Mouse (Mus musculus) midbrain, embryonic 15.5 days (tissue): ENCODE results near the gene Mdga1. TPM values are rescaled to one million over a fixed set of nuclear protein-coding genes. Genes with fewer than 3 reads are reported as not detected.
A peak's percentile ranks its signal among the peaks of the same experiment; 100 is the strongest.

Source experiments
- ATAC-seq: fragments of 200-750 bp; cut with Nextera tagmentation; replicated peaks from 2 replicates; pipeline ENCODE4 v1.8.0; 2017; ENCODE audit warnings: moderate TSS enrichment
- H3K27ac ChIP-seq: fragments of 300-500 bp; sonication (generic); 2 replicates; pipeline ENCODE4 v1.5.1; 2015; ENCODE audit warnings: mild to moderate bottlenecking, inconsistent platforms
- H3K27me3 ChIP-seq: fragments of 300-500 bp; sonication (generic); replicated peaks from 2 replicates; pipeline ENCODE4 v1.6.1; 2015; ENCODE audit warnings: inconsistent platforms
- H3K36me3 ChIP-seq: fragments of 300-500 bp; sonication (generic); replicated peaks from 2 replicates; pipeline ENCODE4 v1.6.1; 2015; ENCODE audit warnings: inconsistent platforms
- H3K4me1 ChIP-seq: fragments of 300-500 bp; sonication (generic); 2 replicates; pipeline ENCODE4 v1.6.1; 2015; ENCODE audit warnings: inconsistent platforms
- H3K4me2 ChIP-seq: fragments of 300-500 bp; sonication (generic); 2 replicates; pipeline ENCODE4 v1.6.1; 2015; ENCODE audit warnings: inconsistent platforms, mild to moderate bottlenecking, moderate library complexity
- H3K4me3 ChIP-seq: fragments of 300-500 bp; sonication (generic); 2 replicates; pipeline ENCODE4 v1.5.1; 2015; ENCODE audit warnings: mild to moderate bottlenecking, inconsistent platforms
- H3K9ac ChIP-seq: fragments of 300-500 bp; sonication (generic); 2 replicates; pipeline ENCODE4 v1.6.1; 2015; ENCODE audit warnings: mild to moderate bottlenecking, inconsistent platforms
- H3K9me3 ChIP-seq: fragments of 300-500 bp; sonication (generic); 2 replicates; pipeline ENCODE4 v1.6.1; 2016; ENCODE audit warnings: inconsistent platforms
- WGBS: fragments of 180-500 bp; shearing (Covaris S2); methylation state at CpG from one replicate; pipeline ENCODE4 v1.1.7; 2015; ENCODE audit warnings: mixed read lengths; 5-methylcytosine and 5-hydroxymethylcytosine counted together
- polyA plus RNA-seq: library from polyadenylated mRNA; unstranded; fragments of >200 nt; fragmentation: Nextera tagmentation; extraction: Ambion mirVana; gene quantifications from 2 replicates; pipeline ENCODE4 v1.2.1, GENCODE M21; 2015

Gene Mdga1
- polyA plus RNA-seq, 1 experiment from 2014 or later, result 19.6 TPM

- Histone ChIP-seq H3K4me1 (0 out of 2 replicates have a peak, but pooled peaks cover 3% of the 10 kb centered on the region), H3K9me3 (no peaks in the 10 kb centered on the region), H3K36me3 (no peaks in the 10 kb centered on the region), H3K4me2 (no peak overlapping the region), H3K9ac (no peak overlapping the region), H3K27ac (no peak overlapping the region), H3K27me3 (no peaks in the 10 kb centered on the region), H3K4me3 (no peak overlapping the region)
- WGBS, result 58% methylated on average over 4 of the region's 4 CpGs
- no peak for ATAC-seq
Measured at GRCm38 (mm10) chr17:29979020-29979419, 9.1 kb upstream of the Mdga1 start.

GRCm38 (mm10) chr17:29975731-29976130 lies 5.8 kb upstream of the Mdga1 start:
- Histone ChIP-seq H3K9ac (no peak overlapping the region), H3K36me3 (no peaks in the 10 kb centered on the region), H3K4me2 (no peak overlapping the region), H3K4me1 (peaks cover 8% of the 10 kb centered on the region; the same call in 1 of the 2 replicates), H3K27ac (no peak overlapping the region), H3K4me3 (no peak overlapping the region), H3K27me3 (no peaks in the 10 kb centered on the region), H3K9me3 (no peaks in the 10 kb centered on the region)
- 0 out of 2 replicates have a peak, but pooled peaks have one; percentile 48 for ATAC-seq
- WGBS, result 6% methylated on average over 8 of the region's 8 CpGs

- Histone ChIP-seq H3K27ac (no peak overlapping the region), H3K27me3 (no peaks in the 10 kb centered on the region), H3K9me3 (no peaks in the 10 kb centered on the region), H3K36me3 (no peaks in the 10 kb centered on the region), H3K9ac (no peak overlapping the region), H3K4me1 (peaks cover 17% of the 10 kb centered on the region), H3K4me2 (no peak overlapping the region), H3K4me3 (no peak overlapping the region)
- WGBS, result 94% methylated on average over 7 of the region's 7 CpGs
- no peak for ATAC-seq
Measured at GRCm38 (mm10) chr17:29973226-29973625, 3.3 kb upstream of the Mdga1 start.

GRCm38 (mm10) chr17:29971761-29972432 lies 2.0 kb upstream of the Mdga1 start:
- H3K27ac ChIP-seq, result no peak overlapping the region
- peaks cover 17% of the 10 kb centered on the region for H3K4me1 ChIP-seq
- H3K9ac ChIP-seq, result no peak overlapping the region
- WGBS, result 26% methylated on average over 15 of the region's 15 CpGs
- no peaks in the 10 kb centered on the region for H3K36me3 ChIP-seq
- H3K9me3 ChIP-seq, result no peaks in the 10 kb centered on the region
- no peak overlapping the region for H3K4me2 ChIP-seq
- H3K27me3 ChIP-seq, result no peaks in the 10 kb centered on the region
- H3K4me3 ChIP-seq, result no peak overlapping the region
- ATAC-seq, result no peak

- Histone ChIP-seq H3K27me3 (0 out of 2 replicates have a peak, but pooled peaks cover 3% of the 10 kb centered on the region), H3K4me2 (0 out of 2 replicates have a peak overlapping the region, but pooled peaks have one; percentile 1), H3K9me3 (no peaks in the 10 kb centered on the region), H3K36me3 (no peaks in the 10 kb centered on the region), H3K4me1 (peaks cover 33% of the 10 kb centered on the region), H3K4me3 (no peak overlapping the region), H3K27ac (no peak overlapping the region), H3K9ac (no peak overlapping the region)
- ATAC-seq, result peak; percentile 46; the same call in 1 of the 2 replicates
- WGBS, result 9% methylated on average over 5 of the region's 5 CpGs
Measured at GRCm38 (mm10) chr17:29965506-29965905, 4.4 kb downstream of the Mdga1 start.

- ATAC-seq, result 0 out of 2 replicates have a peak, but pooled peaks have one; percentile 33
- Histone ChIP-seq H3K9me3 (no peaks in the 10 kb centered on the region), H3K4me3 (no peak overlapping the region), H3K9ac (no peak overlapping the region), H3K36me3 (no peaks in the 10 kb centered on the region), H3K4me1 (peaks cover 24% of the 10 kb centered on the region), H3K4me2 (0 out of 2 replicates have a peak overlapping the region, but pooled peaks have one; percentile 3), H3K27me3 (0 out of 2 replicates have a peak, but pooled peaks cover 3% of the 10 kb centered on the region), H3K27ac (no peak overlapping the region)
- 2% methylated on average over 11 of the region's 11 CpGs for WGBS
Measured at GRCm38 (mm10) chr17:29963730-29964259, 6.1 kb downstream of the Mdga1 start.

- Histone ChIP-seq H3K9me3 (no peaks in the 10 kb centered on the region), H3K4me3 (no peak overlapping the region), H3K36me3 (no peaks in the 10 kb centered on the region), H3K4me2 (no peak overlapping the region), H3K27ac (no peak overlapping the region), H3K9ac (no peak overlapping the region), H3K27me3 (no peaks in the 10 kb centered on the region), H3K4me1 (no peaks in the 10 kb centered on the region)
- ATAC-seq, result no peak
- 63% methylated on average over 8 of the region's 8 CpGs for WGBS
Measured at GRCm38 (mm10) chr17:29955880-29956279, 14.0 kb downstream of the Mdga1 start.

GRCm38 (mm10) chr17:29954316-29954715 lies 15.6 kb downstream of the Mdga1 start:
- Histone ChIP-seq H3K4me2 (no peak overlapping the region), H3K27ac (no peak overlapping the region), H3K4me1 (no peaks in the 10 kb centered on the region), H3K27me3 (no peaks in the 10 kb centered on the region), H3K9ac (no peak overlapping the region), H3K4me3 (no peak overlapping the region), H3K9me3 (no peaks in the 10 kb centered on the region), H3K36me3 (no peaks in the 10 kb centered on the region)
- no peak for ATAC-seq
- 88% methylated on average over 5 of the region's 5 CpGs for WGBS

GRCm38 (mm10) chr17:29951100-29951499 lies 18.8 kb downstream of the Mdga1 start:
- Histone ChIP-seq H3K4me1 (peaks cover 5% of the 10 kb centered on the region), H3K9me3 (no peaks in the 10 kb centered on the region), H3K4me3 (no peak overlapping the region), H3K36me3 (no peaks in the 10 kb centered on the region), H3K4me2 (no peak overlapping the region), H3K9ac (no peak overlapping the region), H3K27ac (no peak overlapping the region), H3K27me3 (no peaks in the 10 kb centered on the region)
- WGBS, result 43% methylated on average over 4 of the region's 6 CpGs
- ATAC-seq, result no peak

- H3K4me3 ChIP-seq, result no peak overlapping the region
- H3K27ac ChIP-seq, result no peak overlapping the region
- no peaks in the 10 kb centered on the region for H3K36me3 ChIP-seq
- H3K9me3 ChIP-seq, result no peaks in the 10 kb centered on the region
- peaks cover 5% of the 10 kb centered on the region for H3K4me1 ChIP-seq
- H3K27me3 ChIP-seq, result no peaks in the 10 kb centered on the region
- no peak for ATAC-seq
- no peak overlapping the region for H3K9ac ChIP-seq
- WGBS, result 57% methylated on average over 8 of the region's 8 CpGs
- no peak overlapping the region for H3K4me2 ChIP-seq
Measured at GRCm38 (mm10) chr17:29950574-29950973, 19.3 kb downstream of the Mdga1 start.

- Histone ChIP-seq H3K9me3 (no peaks in the 10 kb centered on the region), H3K36me3 (no peaks in the 10 kb centered on the region), H3K27me3 (no peaks in the 10 kb centered on the region), H3K4me1 (peaks cover 5% of the 10 kb centered on the region), H3K4me2 (no peak overlapping the region), H3K4me3 (no peak overlapping the region), H3K27ac (no peak overlapping the region), H3K9ac (no peak overlapping the region)
- ATAC-seq, result peak; percentile 71
- WGBS, result 21% methylated on average over 5 of the region's 5 CpGs
Measured at GRCm38 (mm10) chr17:29947271-29947714, 22.6 kb downstream of the Mdga1 start.

GRCm38 (mm10) chr17:29944376-29944775 lies 25.5 kb downstream of the Mdga1 start:
- no peaks in the 10 kb centered on the region for H3K9me3 ChIP-seq
- H3K4me3 ChIP-seq, result no peak overlapping the region
- 62% methylated on average over 11 of the region's 11 CpGs for WGBS
- no peak for ATAC-seq
- H3K27me3 ChIP-seq, result no peaks in the 10 kb centered on the region
- no peaks in the 10 kb centered on the region for H3K36me3 ChIP-seq
- H3K4me1 ChIP-seq, result peaks cover 5% of the 10 kb centered on the region
- no peak overlapping the region for H3K9ac ChIP-seq
- no peak overlapping the region for H3K4me2 ChIP-seq
- no peak overlapping the region for H3K27ac ChIP-seq

GRCm38 (mm10) chr17:29939011-29939410 lies 30.9 kb downstream of the Mdga1 start:
- Histone ChIP-seq H3K9me3 (no peaks in the 10 kb centered on the region), H3K36me3 (no peaks in the 10 kb centered on the region), H3K4me3 (no peak overlapping the region), H3K4me2 (no peak overlapping the region), H3K4me1 (no peaks in the 10 kb centered on the region), H3K27me3 (no peaks in the 10 kb centered on the region), H3K9ac (no peak overlapping the region), H3K27ac (no peak overlapping the region)
- WGBS, result 92% methylated on average over 5 of the region's 5 CpGs
- no peak for ATAC-seq
